Mouse (Mus musculus) layer of hippocampus, postnatal 14 days (tissue): Measurements from ENCODE around the gene Pcdh17. TPM values are rescaled to one million over a fixed set of nuclear protein-coding genes. Genes with fewer than 3 reads are reported as not detected.

Experiments
- DNase-seq, 2 experiments: peaks; one replicate each; pipeline ENCODE4 v3.0.0; 2021 to 2022; ENCODE audit warnings: low spot score in 2 of 2, mixed read lengths in 1 of 2
- total RNA-seq, 2 experiments: library from RNA; stranded (reverse); gene quantifications; 2 replicates each; pipeline ENCODE4 v1.2.3; 2021

Gene Pcdh17
- total RNA-seq, 2 experiments from 2014 or later: 40.8 to 42.5 TPM

- DNase-seq: no peak
Observed at GRCm38 (mm10) chr14:84476906-84477305, 33.5 kb downstream of the Pcdh17 start.

GRCm38 (mm10) chr14:84477411-84477810, 34.0 kb downstream of the Pcdh17 start:
- no peak for DNase-seq

GRCm38 (mm10) chr14:84480546-84480945, 37.2 kb downstream of the Pcdh17 start:
- no peak for DNase-seq

- no peak for DNase-seq
Observed at GRCm38 (mm10) chr14:84484350-84484749, 41.0 kb downstream of the Pcdh17 start.

GRCm38 (mm10) chr14:84511010-84511409, 67.6 kb downstream of the Pcdh17 start:
- no peak for DNase-seq

GRCm38 (mm10) chr14:84532397-84532796, 89.0 kb downstream of the Pcdh17 start:
- no peak for DNase-seq

GRCm38 (mm10) chr14:84535264-84535663, 91.9 kb downstream of the Pcdh17 start:
- DNase-seq: peak in 1 of 2 experiments; percentile 13

GRCm38 (mm10) chr14:84541838-84542237, 98.5 kb downstream of the Pcdh17 start:
- DNase-seq: peak in 1 of 2 experiments; percentile 43

GRCm38 (mm10) chr14:84545968-84546367, 102.6 kb downstream of the Pcdh17 start:
- DNase-seq: no peak

GRCm38 (mm10) chr14:84547513-84548194, 104.3 kb downstream of the Pcdh17 start:
- DNase-seq: peak; percentile 79 to 92

- peak in 1 of 2 experiments; percentile 36 for DNase-seq
Observed at GRCm38 (mm10) chr14:84551546-84551945, 108.2 kb downstream of the Pcdh17 start.

GRCm38 (mm10) chr14:84571071-84571470, 127.7 kb downstream of the Pcdh17 start:
- DNase-seq: no peak
